ENCODE assay signal across 22 mouse cellular contexts in genomic region chr16:25948067-25948466, GRCm38 (mm10).
"Had no signal": no experiment of that assay in that cellular context is flagged by ENCODE, and none has a peak within 500 bp of the region (broad histone marks: within the 10 kb centered on the region; RNA-seq: fewer than 3 reads in every experiment).

No protein-coding gene starts in this region.

- H3K4me3 ChIP-seq: layer of hippocampus, adult 2 months; limb, embryonic 10.5 days; limb, embryonic 13.5 days; lung, embryonic 15.5 days; midbrain, embryonic 12.5 days; midbrain, embryonic 15.5 days; neural tube, embryonic 12.5 days; neural tube, embryonic 15.5 days had no signal

- H3K36me3 ChIP-seq: limb, embryonic 10.5 days; limb, embryonic 13.5 days; lung, embryonic 15.5 days; midbrain, embryonic 12.5 days; midbrain, embryonic 15.5 days; neural tube, embryonic 12.5 days; neural tube, embryonic 15.5 days had no signal

- H3K4me1 ChIP-seq: limb, embryonic 10.5 days; midbrain, embryonic 12.5 days; midbrain, embryonic 15.5 days; neural tube, embryonic 12.5 days; neural tube, embryonic 15.5 days had no signal

- H3K9ac ChIP-seq: limb, embryonic 13.5 days; lung, embryonic 15.5 days; midbrain, embryonic 12.5 days; midbrain, embryonic 15.5 days; neural tube, embryonic 12.5 days; neural tube, embryonic 15.5 days had no signal

- DNase-seq: kidney, adult 11 months; kidney, adult 9 months; kidney, postnatal 25 days; layer of hippocampus, adult 9-11 months; lung, adult 18-20 months; lung, postnatal 10 days; lung, postnatal 36 days; right cerebral cortex, adult 18-20 months; right cerebral cortex, postnatal 14 days; right cerebral cortex, postnatal 4 days; thymus, adult 2 months; thymus, postnatal 25 days had no signal

- H3K4me2 ChIP-seq: limb, embryonic 13.5 days; lung, embryonic 15.5 days; midbrain, embryonic 12.5 days; midbrain, embryonic 15.5 days; neural tube, embryonic 12.5 days; neural tube, embryonic 15.5 days had no signal

- ATAC-seq: midbrain, embryonic 15.5 days had no signal

- H3K27me3 ChIP-seq: limb, embryonic 13.5 days; lung, embryonic 15.5 days; midbrain, embryonic 12.5 days; midbrain, embryonic 15.5 days; neural tube, embryonic 12.5 days; neural tube, embryonic 15.5 days had no signal

- H3K27ac ChIP-seq: kidney, postnatal 0 days; layer of hippocampus, adult 2 months; limb, embryonic 10.5 days; limb, embryonic 13.5 days; lung, embryonic 15.5 days; midbrain, embryonic 12.5 days; midbrain, embryonic 15.5 days; neural tube, embryonic 12.5 days; neural tube, embryonic 15.5 days; stomach, postnatal 0 days had no signal

- H3K9me3 ChIP-seq: limb, embryonic 10.5 days; limb, embryonic 13.5 days; lung, embryonic 15.5 days; midbrain, embryonic 12.5 days; midbrain, embryonic 15.5 days; neural tube, embryonic 12.5 days; neural tube, embryonic 15.5 days had no signal
